Mouse (Mus musculus) ovary, postnatal 14 days (tissue): ENCODE data around the gene Cep57.

Source experiments
- DNase-seq: peaks from one replicate; pipeline ENCODE4 v3.0.0; 2022; ENCODE audit warnings: low spot score

Gene Cep57

GRCm38 (mm10) chr9:13826832-13827405 is at the start of gene Cep57:
Gene Cep57, minus strand, starts transcription at chr9:13827107.
- DNase-seq, result peak; percentile 85

GRCm38 (mm10) chr9:13875340-13875739 is 48.4 kb upstream of the Cep57 start:
- DNase-seq, result no peak

- DNase-seq, result no peak
Observed at GRCm38 (mm10) chr9:13874359-13874758, 47.5 kb upstream of the Cep57 start.

GRCm38 (mm10) chr9:13871631-13872030 is 44.7 kb upstream of the Cep57 start:
- DNase-seq, result no peak

- no peak for DNase-seq
Observed at GRCm38 (mm10) chr9:13867646-13868045, 40.7 kb upstream of the Cep57 start.

- no peak for DNase-seq
Observed at GRCm38 (mm10) chr9:13856777-13857176, 29.9 kb upstream of the Cep57 start.

GRCm38 (mm10) chr9:13856247-13856646 is 29.3 kb upstream of the Cep57 start:
- no peak for DNase-seq

- DNase-seq, result no peak
Observed at GRCm38 (mm10) chr9:13853876-13854275, 27.0 kb upstream of the Cep57 start.

- DNase-seq, result peak; percentile 20
Observed at GRCm38 (mm10) chr9:13848481-13849480, 21.9 kb upstream of the Cep57 start.

GRCm38 (mm10) chr9:13847591-13847990 is 20.7 kb upstream of the Cep57 start:
- DNase-seq, result no peak

GRCm38 (mm10) chr9:13836726-13837125 is 9.8 kb upstream of the Cep57 start:
- DNase-seq, result no peak

- no peak for DNase-seq
Observed at GRCm38 (mm10) chr9:13835256-13835655, 8.3 kb upstream of the Cep57 start.

- no peak for DNase-seq
Observed at GRCm38 (mm10) chr9:13828087-13828441, 1.2 kb upstream of the Cep57 start.

GRCm38 (mm10) chr9:13827406-13828086 is 639 bp upstream of the Cep57 start, which contains the start of gene Fam76b:
Gene Fam76b, plus strand, starts transcription at chr9:13827716.
- peak; percentile 98 for DNase-seq

- no peak for DNase-seq
Observed at GRCm38 (mm10) chr9:13826391-13826805, 509 bp downstream of the Cep57 start.

GRCm38 (mm10) chr9:13825896-13826295 is 1.0 kb downstream of the Cep57 start:
- DNase-seq, result no peak

GRCm38 (mm10) chr9:13820774-13821173 is 6.1 kb downstream of the Cep57 start:
- DNase-seq, result no peak

- no peak for DNase-seq
Observed at GRCm38 (mm10) chr9:13818369-13818768, 8.5 kb downstream of the Cep57 start.

- no peak for DNase-seq
Observed at GRCm38 (mm10) chr9:13809937-13810336, 17.0 kb downstream of the Cep57 start.

GRCm38 (mm10) chr9:13807657-13808056 is 19.2 kb downstream of the Cep57 start:
- no peak for DNase-seq

GRCm38 (mm10) chr9:13806854-13807253 is 20.1 kb downstream of the Cep57 start:
- no peak for DNase-seq

- no peak for DNase-seq
Observed at GRCm38 (mm10) chr9:13804480-13804879, 22.4 kb downstream of the Cep57 start.

- no peak for DNase-seq
Observed at GRCm38 (mm10) chr9:13794756-13795155, 32.2 kb downstream of the Cep57 start.
